Mouse (Mus musculus) v-Abl transformed pro-B cells (cell line): ENCODE data around the gene Iqgap3.

Source experiments
- in situ Hi-C, 2 experiments: fragments of 400-800 bp; cut with MboI; formaldehyde crosslinking; loops; one replicate each; pipeline ENCODE4 v1.15.1; 2025; ENCODE audit not compliant: unreplicated experiment in 2 of 2

The Iqgap3 gene

DNA sequence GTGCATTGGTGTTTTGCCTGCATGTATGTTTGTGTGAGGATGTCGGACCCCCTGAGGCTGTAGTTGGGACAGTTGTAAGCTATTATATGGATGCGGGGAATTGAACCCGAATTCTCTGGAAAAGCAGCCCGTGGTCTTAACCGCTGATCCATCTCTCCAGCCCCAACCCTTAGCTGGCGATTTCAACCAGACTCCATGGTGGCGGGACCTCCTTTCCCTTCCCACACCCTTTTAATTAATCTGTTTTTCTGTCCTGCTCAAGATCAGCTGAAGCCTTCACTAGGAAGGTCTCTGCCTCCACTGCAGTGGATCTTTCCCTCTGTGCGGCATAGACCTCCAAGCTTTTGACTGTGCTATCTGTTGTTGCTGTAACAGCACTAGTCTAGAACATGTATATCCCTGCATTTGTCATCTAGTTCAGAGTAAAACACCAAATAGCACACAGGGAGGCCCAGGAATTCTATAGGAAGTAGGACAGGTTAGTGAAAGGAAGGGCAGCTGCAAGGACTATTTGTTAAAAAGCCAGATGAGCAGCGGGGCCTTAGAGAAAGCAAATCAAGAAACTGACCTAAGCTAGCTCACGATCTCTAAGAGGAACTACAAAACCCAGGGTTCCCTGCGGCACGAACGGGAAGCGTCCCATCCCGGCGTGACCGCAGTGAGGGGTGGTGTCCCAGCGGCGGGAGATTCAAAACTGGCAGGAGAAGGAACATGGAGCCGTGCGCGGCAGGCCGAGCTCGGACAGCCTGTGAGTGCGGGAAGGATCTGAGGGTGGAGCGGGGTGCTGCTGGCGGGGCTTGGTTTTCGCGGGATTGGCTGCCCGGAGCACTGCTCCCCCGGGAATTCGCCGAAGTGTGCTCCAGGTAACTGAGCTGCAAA lies at the start of gene Iqgap3:
Gene Iqgap3 (plus strand): TSS at position 627 of the 879 bp plus-strand sequence.
- in situ Hi-C loops = no loop called here

DNA sequence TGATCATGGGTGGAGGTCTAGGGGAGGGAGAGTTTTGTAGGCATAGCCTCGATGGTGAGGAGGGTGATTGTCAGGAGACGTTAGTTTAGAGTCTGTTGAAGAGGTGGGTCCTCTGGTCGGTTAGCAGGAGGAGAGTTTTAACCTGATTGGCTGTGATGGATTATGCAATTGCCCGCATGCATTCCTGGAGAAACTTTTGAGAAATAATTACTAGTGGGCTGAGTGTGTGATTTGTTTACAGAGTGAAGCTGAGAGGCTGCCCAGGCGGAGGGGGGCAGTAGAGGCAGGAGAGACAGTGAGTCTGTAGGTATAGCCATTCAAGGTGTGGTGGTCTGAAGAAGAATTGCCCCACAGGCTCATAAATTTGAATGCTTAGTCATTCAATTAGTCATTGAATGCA lies 48.3 kb upstream of the Iqgap3 start:
- in situ Hi-C loops = loop anchor here in 1 of 2 experiments (5.0 kb wide), 1 partner anchor 34 kb away; no protein-coding TSS in a partner anchor

DNA sequence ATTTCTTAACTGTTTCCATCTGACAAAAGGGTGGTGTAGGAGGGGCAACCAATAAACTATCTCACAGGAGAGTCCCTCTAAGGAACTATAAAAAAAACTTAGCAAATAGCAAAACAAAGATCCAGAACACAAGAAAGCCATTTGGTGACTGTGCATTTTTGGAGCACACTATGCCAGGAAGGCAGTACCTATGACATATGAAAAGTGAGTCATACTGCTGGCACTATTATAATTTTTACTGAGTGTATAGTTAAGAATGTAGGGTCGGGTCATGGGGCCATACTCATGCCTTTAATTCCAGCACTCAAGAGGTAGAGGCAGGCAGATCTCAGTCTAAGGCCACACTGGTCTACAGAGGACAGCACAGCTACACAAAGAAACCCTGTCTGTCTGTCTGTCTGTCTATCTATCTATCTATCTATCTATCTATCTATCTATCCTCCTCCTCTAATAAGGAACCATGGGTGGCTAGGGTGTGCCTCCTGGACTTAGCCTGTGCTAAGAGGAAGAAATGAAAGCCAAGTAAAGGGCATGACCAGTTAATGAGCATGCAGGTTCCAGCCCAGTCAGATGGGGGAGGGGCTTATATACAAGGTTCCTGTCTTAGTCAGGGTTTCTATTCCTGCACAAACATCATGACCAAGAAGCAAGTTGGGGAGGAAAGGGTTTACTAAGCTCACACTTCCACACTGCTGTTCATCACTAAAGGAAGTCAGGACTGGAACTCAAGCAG lies 46.0 kb upstream of the Iqgap3 start:
- in situ Hi-C loops = no loop called here

DNA sequence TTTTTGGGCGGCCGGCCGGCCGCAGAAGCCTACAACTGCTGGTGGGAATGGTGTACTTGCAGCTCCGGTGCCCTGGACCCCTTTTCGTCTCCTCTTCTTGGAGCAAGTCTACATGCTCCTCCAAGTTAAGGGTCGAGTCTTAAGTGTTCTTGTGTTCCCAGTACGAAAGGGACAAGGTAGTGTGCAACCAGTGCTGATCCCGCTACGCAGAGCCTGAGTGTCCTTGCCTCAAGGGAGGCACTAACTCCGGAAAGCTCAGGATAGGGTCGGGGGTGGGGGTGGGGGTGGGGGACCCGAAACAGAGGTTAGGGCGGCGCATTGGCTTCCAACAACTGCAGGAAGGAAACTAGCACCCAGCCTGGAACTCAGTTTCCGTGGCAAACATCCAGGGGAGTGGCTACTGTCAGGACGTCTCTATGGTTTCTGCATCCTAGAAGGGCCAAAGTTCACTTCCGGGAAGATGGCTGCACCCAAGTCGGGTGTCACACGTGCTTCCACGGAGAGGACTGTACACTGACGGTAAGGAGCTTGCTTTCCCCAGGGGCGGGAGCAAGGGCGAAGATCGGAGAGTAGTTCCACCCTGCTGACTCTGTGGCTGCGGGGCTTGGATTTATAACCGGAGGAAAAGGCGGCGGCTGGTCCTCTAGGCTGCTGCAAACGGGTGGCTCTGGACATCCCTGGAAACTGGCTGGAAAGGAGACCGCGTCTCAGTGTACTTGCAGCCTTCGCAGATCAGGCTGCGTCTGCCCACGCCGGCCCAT lies 38.9 kb upstream of the Iqgap3 start, which contains the start of gene Gpatch4:
Gene Gpatch4 (plus strand): TSS at position 448 of the 761 bp plus-strand sequence.
- in situ Hi-C loops = no loop called here

DNA sequence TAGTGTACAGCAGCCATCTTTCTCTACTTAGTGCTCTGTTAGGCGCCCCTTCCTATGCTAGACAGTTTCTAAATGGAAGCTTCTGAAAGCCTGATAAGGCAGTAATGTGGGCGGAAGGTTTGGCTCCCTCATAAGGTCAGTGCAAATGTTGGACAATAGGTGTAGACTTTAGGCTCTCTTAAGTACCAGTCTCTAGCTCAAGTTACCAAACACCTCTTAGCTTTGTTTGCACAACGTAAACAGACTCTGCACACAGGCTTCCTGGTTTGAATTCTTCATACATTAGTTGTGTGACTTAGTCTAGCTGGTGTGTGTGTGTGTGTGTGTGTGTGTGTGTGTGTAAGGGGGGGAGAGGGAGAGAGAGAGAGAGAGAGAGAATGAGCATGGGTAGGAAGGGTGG lies 32.2 kb upstream of the Iqgap3 start:
- in situ Hi-C loops = no loop called here

DNA sequence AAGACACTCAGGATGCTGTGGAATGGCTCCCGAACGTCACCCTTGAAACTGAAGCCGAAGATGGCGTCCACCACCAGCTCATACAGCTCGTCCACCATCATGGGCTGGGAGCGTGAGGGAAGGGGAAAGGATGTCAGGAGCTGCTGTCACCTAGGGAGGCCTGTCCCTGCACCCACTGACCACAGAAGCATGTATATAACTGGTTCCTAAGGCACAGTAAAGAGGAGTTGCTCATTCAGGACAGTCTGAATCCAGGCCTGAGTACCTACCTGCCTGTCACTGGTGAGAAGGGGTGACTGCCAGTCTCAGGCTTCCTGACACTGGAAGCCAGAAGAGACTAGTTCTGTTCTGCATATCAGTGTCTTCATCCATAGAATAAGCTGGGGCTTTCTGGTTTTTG lies 24.7 kb upstream of the Iqgap3 start:
- in situ Hi-C loops = loop anchor here in 1 of 2 experiments (25.0 kb wide), 1 partner anchor 95 kb away; the partner anchor contains the start of gene Nes

DNA sequence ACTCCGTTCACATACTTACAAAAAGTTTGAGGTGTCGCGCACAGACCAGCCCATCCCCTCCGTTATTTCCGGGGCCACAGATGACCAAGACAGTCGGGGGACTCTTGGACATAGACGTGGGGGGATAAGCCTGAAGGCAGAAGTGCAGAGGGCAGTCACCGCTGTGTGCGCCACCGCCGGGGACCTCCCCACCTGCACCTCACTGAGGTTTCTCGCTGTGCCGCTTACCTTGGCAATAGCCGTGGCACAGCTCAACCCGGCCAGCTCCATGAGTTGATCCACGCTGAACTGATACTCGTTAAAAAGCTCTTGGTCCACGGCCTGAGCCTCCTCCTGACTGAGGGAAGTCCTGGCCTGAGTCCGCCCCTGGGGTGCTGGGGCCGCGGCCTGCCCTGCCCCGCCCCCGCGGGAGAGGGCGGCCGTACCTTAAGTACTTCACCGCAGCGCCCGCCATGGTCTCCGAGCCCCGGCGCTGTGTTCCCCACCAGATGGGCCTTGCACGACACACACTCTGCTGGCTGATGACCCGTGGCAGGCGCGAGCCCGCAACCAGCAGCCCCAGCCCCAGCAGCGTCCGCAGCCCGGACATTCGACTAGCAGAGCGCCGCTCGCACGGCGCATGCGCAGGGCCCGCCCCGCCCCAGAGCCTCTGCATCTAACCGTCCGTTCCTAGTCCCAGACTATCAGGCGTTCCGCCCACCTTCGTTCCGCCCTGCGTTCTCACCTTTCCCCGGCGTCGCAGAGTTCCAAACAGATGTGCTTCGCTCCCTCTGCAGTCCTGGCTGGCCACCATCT lies 23.7 kb upstream of the Iqgap3 start, which contains the start of gene Naxe:
Gene Naxe (minus strand): TSS at position 594 of the 795 bp plus-strand sequence.
- in situ Hi-C loops = loop anchor here in 1 of 2 experiments (25.0 kb wide), 1 partner anchor 96 kb away; the partner anchor contains the start of gene Nes

DNA sequence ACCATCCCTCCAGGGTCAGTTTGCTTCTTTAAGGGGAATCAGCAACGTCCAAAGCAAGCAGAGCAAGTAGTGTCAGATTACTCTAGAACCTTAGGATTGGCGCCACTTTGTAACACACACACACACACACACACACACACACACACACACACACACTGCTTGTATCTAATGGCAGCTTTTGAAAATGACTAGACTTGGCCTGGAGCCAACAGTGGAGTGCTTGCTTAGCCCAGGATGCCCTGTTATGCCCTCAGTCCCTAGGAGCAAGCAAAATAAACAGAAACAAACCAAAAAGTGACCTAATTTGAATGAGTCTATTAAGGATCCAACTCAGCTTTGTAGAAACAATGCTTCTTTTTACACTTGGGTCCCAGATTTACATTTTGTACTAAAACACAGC lies 13.4 kb upstream of the Iqgap3 start:
- in situ Hi-C loops = loop anchor here (5.0 to 25.0 kb wide), 3 partner anchors 36 to 106 kb away; partner anchors contain the start of genes Hapln2 (in 1 of the 2) and Nes (in 1 of the 2)

DNA sequence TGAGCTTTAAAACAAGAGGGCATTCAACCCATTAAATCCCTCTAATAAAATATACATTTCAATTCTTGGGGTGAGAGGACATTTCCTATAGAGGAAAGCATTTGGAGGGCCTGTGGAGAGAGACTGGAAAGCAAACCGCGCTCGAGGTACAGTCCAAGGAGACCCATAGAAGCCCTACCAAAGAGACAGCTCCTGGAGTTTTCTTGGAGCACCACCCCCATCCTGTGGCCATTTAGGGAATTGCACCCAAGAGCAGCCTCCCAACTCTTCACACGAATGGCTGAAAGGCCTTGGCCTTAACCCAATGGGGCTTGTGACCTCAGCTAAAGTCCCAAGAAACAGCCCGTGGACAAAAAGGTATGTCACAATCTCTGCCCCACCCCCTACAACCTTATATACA lies 10.0 kb upstream of the Iqgap3 start:
- in situ Hi-C loops = loop anchor here (5.0 to 25.0 kb wide), 3 partner anchors 64 to 307 kb away; partner anchors contain the start of gene Nes (in 1 of the 2)

DNA sequence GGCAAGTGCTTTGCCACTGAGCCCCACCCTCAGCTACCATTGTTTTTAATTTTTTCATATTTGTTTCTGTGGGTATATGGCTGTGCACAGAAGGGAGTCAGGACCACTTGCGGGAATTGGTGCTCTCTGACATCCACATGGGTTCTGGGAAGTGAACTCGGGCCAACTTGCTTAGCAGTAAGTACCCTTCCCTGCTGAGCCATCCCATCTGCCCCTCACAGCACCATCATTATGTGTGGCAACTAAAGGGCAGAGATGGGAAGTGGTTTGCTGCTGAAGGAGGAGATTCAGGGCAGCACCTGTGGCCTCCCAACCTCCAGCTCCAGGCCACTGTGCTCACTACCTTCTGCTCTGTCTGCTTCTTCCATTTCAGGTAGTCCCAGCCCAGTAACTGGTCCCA lies 8.1 kb upstream of the Iqgap3 start:
- in situ Hi-C loops = loop anchor here (5.0 to 25.0 kb wide), 3 partner anchors 66 to 309 kb away; partner anchors contain the start of gene Nes (in 1 of the 2)

DNA sequence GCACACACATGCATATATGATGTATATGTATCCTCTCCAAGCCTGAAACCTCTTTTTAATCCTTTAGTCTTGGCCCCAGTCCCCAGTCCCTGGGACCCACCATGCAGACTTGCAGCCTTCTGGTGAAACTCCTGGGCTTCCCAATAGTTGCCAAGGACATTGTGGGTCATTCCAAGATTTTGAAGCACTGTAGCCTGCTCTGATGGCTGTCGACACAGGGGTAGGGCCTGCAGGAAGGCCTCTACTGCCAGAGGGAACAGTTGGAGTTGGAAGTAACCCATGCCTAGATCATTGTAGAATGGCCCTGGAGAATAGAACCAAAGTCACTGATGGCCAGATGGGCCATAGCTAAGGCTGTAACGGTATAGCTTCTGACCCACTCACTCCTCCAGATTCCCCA lies 7.4 kb upstream of the Iqgap3 start:
- in situ Hi-C loops = loop anchor here (5.0 to 25.0 kb wide), 3 partner anchors 67 to 310 kb away; partner anchors contain the start of gene Nes (in 1 of the 2)

DNA sequence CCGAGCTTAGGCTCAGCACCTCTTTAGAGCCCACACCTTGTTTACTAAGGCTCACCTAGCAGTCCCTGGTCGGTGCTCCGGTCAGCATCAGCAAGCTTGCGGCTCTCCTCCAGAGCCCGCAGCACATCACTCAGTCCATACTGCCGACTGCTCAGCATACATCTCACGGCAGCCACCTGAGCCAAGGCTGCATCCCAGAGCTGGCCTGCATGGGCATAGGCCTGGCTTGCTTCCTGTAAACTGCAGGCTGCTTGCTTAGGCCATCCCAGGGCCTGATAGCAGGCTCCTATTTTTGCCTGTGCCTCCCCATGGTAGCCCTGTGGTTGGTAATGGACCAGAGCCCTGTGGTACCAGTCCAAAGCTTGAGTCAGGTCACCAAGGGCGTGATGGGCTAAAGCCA lies 7.0 kb upstream of the Iqgap3 start:
- in situ Hi-C loops = loop anchor here (5.0 to 25.0 kb wide), 3 partner anchors 67 to 310 kb away; partner anchors contain the start of gene Nes (in 1 of the 2)

DNA sequence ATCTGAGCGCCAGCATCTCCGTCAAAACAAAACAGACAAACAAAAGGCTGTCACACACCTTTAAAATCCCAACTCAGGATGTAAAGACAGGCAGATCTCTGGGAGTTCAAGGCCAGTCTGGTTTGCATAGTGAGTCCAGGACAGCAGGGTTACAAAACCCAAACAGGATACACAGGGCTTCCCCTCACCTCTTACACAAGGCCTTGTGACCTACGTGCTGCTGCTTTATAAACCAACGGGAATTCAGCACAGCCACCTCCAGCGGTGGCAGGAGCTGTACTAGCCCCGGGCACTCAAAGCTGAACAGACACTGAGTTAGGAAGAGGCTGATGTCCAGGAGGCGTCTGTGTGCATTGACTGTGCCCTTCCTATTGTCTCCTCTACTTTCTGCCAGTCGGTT lies 4.3 kb upstream of the Iqgap3 start:
- in situ Hi-C loops = loop anchor here in 1 of 2 experiments (5.0 to 10.0 kb wide), 2 partner anchors 70 to 313 kb away; no protein-coding TSS in a partner anchor

DNA sequence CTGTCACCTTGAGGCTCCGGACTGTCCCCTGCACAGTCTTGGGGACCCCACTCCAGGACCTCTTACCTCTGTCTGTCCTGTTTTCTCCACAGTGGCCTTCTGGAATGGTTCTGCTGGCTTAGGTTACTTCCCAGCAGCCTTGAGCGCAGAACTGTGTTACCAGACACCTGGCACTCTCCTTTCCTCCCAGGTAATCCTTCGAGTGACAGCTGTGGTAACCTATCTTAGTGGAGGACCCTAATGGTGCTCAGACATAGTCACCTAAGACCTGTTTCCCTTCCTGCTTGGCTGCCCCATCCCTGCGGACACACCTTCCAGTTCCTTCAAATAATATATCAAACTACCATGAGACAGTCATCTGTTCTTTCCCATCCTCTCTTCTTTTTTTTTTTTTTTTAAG lies 3.6 kb upstream of the Iqgap3 start, which contains the start of gene Ttc24:
Gene Ttc24 (minus strand): TSS at position 101 of the 400 bp plus-strand sequence.
- in situ Hi-C loops = loop anchor here in 1 of 2 experiments (5.0 to 10.0 kb wide), 2 partner anchors 71 to 313 kb away; no protein-coding TSS in a partner anchor

DNA sequence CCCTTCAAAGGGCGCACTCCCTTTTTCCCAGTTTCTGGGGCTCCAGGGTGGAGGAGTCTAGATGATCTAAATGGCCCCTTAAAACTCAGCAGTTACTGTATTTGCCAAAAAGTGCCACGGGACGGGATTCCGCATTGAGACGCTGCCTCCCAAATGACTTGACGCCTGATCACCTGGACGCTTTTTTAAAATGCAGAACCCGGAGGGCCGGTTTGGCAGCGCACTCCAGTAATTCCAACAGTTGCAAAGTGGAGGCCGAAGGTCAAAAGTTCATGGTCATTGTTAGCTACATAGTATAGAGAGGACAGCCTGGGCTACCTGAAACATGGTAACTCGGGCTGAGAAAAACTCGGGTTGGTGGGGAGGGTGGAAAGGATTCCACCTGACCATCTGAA lies 450 bp downstream of the Iqgap3 start:
- in situ Hi-C loops = no loop called here

DNA sequence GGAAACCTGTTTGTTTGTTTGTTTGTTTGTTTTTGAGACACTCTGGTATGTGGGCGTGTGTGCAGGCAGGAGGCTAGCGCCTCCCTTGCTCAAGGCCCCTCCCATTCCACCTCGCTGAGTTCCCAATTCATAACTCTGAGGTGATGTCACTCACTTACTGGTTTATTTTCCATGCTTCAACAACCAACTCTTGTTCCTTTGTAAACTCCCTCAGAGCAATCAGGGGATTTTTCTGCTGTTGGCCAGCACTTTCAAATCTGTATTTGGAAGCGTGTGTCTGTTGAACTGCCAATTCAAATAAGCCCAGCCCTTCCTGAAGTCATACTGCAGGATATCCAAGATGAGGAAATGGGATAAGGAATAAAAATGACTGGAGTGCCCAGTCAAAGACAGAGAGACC lies 892 bp downstream of the Iqgap3 start:
- in situ Hi-C loops = no loop called here

DNA sequence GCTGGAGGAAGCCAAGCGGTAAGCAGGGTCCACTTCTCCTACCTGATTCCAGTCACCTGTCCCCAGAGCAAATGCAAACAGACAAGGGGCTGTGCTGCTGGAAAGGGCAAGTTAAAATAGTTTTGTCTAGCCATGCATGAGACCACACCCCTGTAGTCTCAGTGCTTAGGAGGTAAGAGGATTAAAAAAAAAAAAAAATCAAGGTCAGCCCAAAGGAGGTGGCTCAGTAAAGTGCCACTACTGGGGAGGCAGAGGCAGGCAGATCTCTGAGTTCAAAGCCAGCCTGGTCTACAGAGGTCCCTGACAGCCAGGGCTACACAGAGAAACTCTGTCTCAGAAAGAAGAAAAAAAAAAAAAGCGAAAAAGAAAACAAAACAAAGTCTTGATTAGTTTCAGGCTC lies 2.2 kb downstream of the Iqgap3 start:
- in situ Hi-C loops = no loop called here

DNA sequence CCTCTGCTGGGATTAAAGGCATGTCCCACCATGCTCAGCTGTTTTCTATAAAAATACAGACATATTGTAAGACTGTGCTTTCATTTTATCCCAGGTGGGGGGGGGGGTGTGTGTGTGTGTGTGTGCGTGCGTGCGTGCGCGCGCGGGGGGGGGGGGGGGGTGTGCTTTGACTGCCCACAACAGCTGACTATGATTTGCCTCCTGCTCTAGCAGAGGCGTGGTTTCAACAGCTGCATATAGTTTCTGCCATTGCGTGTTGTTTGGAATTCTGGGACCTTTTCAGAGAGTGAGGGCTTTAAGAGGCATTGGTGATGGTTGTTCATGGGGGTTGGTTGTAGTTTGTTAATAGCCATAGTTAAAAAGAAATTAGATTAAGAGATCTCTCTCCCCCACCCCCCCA lies 3.7 kb downstream of the Iqgap3 start:
- in situ Hi-C loops = loop anchor here (5.0 kb wide), 3 partner anchors 47 to 157 kb away; no protein-coding TSS in a partner anchor

DNA sequence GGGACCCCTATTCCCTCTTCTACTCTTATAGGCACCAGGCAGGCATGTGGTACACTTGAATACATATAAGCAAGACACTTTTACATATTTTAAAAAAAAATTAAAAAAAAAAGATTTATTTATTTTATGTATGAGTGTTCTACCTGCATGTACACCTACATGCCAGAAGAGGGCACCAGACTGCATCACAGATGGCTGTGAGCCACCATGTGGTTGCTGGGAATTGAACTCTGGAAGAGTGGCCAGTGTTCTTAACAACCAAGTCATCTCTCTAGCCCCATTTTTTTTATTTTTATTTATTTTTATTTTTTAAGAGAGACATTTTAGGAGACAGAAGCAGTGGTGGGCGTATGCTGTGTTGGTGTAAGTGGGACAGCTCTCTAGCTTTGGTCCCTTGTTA lies 5.9 kb downstream of the Iqgap3 start:
- in situ Hi-C loops = loop anchor here (5.0 kb wide), 3 partner anchors 45 to 155 kb away; no protein-coding TSS in a partner anchor
